Mouse (Mus musculus): ENCODE measurements around the gene Tmem209.

Gene Tmem209

DNA sequence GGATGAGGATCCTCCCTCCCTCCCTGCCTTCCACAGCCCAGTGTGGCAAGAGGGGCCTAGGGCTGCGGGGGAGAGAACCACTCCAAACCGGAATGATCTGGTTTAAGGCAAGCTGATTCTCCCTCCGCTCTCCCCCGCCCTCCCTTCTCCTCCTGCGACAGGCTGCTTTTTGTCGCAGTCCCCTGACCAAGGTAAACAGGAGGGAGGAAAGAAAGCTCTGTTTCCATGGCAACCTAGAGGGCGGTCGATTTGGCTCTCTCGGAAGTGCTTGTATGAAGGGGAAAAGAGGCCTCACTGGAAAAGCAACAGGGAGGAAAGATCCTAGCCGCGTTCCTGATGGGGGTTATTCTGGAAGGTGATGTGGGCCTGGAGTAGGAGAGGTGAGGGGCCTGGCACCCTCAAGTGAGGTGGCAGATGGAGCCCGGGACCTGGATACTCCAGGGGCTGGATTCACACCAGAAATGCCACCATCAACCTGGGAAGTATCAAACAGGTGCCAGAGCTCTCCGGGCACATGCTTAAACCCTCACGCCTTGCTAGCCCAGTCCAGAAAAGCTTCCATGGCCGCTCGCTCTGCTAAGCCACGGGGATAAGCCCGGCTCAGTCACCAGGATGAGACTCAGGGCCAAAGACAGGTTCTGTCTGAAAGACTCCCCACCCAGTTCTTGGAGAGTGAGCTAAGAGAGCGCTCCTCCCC is 48.7 kb downstream of the Tmem209 start:
- DNase-seq = peak; percentile 89 to 91

GRCm38 (mm10) chr6:30459811-30460749 is 49.5 kb downstream of the Tmem209 start:
- DNase-seq = peak; percentile 84 to 89

DNA sequence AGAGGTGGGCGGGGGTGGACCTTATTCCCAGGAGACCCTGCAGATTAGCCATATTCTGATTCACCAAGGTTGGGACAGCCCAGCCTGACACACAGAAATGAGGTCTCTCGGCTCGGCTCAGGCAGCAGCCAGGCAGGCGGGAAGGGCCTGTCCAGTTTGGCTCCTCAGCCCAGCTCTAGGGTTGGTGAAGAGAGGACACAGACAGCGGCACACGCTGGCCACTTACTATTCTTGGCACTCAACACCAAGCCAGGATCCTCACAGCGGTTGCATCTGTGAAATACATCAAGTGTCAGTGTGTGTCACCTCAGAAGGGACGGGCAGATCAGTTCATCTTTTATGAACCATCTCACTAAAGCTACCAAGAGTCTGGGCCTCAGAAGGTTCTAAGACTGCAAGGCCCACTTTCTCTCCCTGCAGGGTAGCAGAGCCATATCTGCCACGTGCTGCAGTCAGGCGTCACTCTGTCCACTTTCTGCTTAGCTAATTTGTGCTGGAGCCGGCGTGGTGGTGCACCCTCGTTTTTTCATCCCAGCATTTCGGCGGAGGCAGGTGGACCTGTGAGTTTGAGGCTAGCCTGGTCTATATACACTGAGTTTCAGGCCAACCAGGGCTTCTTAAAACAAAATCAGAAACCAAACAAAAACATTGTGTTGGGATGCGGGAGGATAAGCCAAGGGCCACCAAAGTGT is 50.4 kb downstream of the Tmem209 start:
- DNase-seq = peak; percentile 54 to 55

DNA sequence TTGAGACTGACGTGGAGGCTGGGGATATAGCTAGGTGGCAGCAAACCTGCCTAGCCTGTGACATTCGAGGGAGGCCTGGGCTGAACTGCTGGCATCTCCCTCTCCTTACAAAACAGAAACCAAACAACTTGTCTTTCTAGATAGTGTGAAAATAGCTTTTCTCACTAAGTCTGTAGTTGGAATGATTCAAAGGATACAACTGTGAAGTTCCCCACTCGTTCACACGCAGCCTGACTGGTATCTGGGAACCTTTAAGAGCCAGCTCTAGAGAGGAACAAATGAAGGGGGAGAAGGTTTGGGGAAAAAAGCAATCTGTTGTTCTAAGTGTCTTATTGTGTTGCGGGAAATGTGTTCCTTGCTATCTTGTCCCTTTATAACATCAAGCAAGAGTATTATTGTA is 51.0 kb downstream of the Tmem209 start:
- no peak for DNase-seq

DNA sequence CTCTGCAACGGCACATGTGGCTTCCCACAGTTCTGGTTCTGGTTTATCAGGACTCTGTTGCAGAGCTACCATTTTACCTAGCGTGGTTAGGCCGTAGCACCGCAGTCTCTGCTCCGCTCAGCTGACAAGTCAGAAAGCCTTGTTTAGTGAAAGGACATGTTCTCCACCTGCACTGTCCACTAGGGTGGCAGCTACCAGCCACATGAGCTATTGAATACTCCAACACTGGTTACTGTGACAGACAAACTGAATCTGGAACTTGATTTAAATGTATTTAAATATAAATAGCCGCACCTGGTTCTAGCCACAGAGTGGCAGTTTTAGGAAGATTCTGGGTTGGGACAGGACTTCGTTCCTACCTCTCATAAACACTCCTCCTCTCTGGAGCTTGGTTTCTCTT is 52.6 kb downstream of the Tmem209 start:
- DNase-seq = no peak

- no peak for DNase-seq
Observed at GRCm38 (mm10) chr6:30439576-30439975, 70.0 kb downstream of the Tmem209 start.

GRCm38 (mm10) chr6:30437054-30437453 is 72.5 kb downstream of the Tmem209 start:
- DNase-seq = no peak

DNA sequence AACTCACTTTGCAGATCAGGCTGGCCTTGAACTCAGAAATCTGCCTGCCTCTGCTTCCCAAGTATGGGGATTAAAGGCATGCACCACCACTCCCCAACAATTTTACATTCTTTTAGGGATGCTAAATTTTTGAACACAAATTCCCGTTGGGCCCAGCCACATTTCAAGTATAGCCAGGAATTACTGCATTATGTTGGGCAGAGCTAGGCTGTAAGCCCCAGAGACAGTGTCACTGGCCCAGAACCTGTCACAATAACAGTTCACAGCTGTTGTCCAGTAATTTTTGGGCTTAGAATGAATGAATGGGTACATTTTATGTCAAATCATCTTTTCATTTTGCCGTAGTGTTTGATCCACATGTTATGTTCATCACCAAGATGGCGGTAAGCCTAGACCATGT is 73.1 kb downstream of the Tmem209 start:
- DNase-seq = no peak

DNA sequence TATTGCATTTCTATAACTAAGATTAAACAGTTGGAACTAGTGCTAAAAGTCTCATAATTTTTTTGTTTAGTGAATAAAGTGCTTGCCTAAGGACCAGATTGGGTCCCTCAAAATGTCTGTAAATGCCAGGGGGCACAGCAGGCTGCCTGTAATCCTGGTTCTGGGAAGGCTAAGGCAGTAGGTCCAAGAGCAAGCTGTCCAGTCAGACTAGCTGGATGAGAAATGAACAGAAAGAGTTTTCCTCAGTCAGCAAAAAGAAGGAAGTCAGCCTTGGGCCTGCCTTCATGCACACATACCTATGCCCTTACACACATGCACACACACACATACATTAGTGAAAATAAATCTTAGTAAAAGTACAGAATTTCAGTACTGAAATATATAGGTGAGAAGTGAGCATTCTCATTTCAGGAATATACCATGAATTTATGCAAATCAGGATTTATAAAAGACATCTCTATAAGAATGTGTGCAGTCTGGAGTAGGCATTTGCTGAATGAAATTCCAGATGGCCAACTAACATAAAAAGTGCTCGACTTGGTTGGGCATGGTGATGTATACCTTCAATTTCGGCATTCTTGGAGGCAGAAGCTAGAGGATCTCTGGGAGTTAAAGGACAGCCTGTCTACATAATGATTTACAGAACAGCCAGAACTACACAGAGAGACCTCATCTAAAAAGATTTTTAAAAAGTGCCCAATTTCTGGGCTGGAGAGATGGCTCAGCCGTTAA is 77.0 kb downstream of the Tmem209 start:
- DNase-seq = peak; percentile 40 to 59
